Mouse (Mus musculus) left cerebral cortex, postnatal 14 days (tissue): Measurements from ENCODE around the gene Vmn1r205. TPM values are rescaled to one million over a fixed set of nuclear protein-coding genes. Genes with fewer than 3 reads are reported as not detected.
"Not testable (repeated sequence)": the region's sequence is repeated elsewhere in the genome, so short reads cannot be mapped to it uniquely, and the experiment has no call there.

Experiments used
- DNase-seq, 2 experiments: peaks; one replicate each; pipeline ENCODE4 v3.0.0; 2021 to 2022; ENCODE audit warnings: low spot score in 2 of 2, mixed read lengths in 1 of 2
- intact Hi-C: fragments of 180-260 bp; cut with DNase I; formaldehyde crosslinking; loops from one replicate; pipeline ENCODE4 v1.15.1; 2025
- long read RNA-seq, 2 experiments: library from polyadenylated mRNA; stranded (forward); transcript quantifications; one replicate each; pipeline ENCODE4 v2.0.0; 2021
- total RNA-seq, 2 experiments: library from RNA; stranded (reverse); gene quantifications; 2 replicates each; pipeline ENCODE4 v1.2.3; 2021

The Vmn1r205 gene
- not detected for total RNA-seq
- long read RNA-seq, experiment 1, result 0 reads
- long read RNA-seq, experiment 2, result 0 reads

GRCm38 (mm10) chr13:22592900-22593299 lies at the start of gene Vmn1r205:
Vmn1r205 (minus strand) TSS chr13:22593000.
- intact Hi-C loops, result no loop called here
- DNase-seq, result no peak

- DNase-seq, intact Hi-C loops: not testable (repeated sequence)
These were observed 31.4 kb upstream of the Vmn1r205 start, which contains the start of gene Vmn1r206 for GRCm38 (mm10) chr13:22624151-22624550. Vmn1r206 (minus strand) TSS chr13:22624251.

GRCm38 (mm10) chr13:22583336-22583735 lies 9.5 kb downstream of the Vmn1r205 start:
- intact Hi-C loops, DNase-seq: not testable (repeated sequence)

- intact Hi-C loops, DNase-seq: not testable (repeated sequence)
These were observed 17.9 kb downstream of the Vmn1r205 start for GRCm38 (mm10) chr13:22574911-22575310.

- intact Hi-C loops, DNase-seq: not testable (repeated sequence)
These were observed 39.9 kb downstream of the Vmn1r205 start, which contains the start of gene Vmn1r204 for GRCm38 (mm10) chr13:22552898-22553297. Vmn1r204 (plus strand) TSS chr13:22553198.

Other genes with a start within 250 kb of the Vmn1r205 start
- not detected for gene Vmn1r198, start 242.6 kb downstream of the Vmn1r205 start, total RNA-seq
- gene Vmn1r199, start 213.2 kb downstream of the Vmn1r205 start, total RNA-seq, result not detected
- not detected for gene Vmn1r200, start 202.6 kb downstream of the Vmn1r205 start, total RNA-seq
- gene Vmn1r201, start 121.1 kb downstream of the Vmn1r205 start, total RNA-seq, result not detected
- gene Vmn1r202, start 87.6 kb downstream of the Vmn1r205 start, total RNA-seq, result under 1 TPM in 1 of 2 experiments, not detected in 1; 0.06 TPM
- not detected for gene Vmn1r203, start 74.9 kb downstream of the Vmn1r205 start, total RNA-seq
- gene Vmn1r204, start 39.8 kb downstream of the Vmn1r205 start, total RNA-seq, result not detected
- gene Vmn1r206, start 31.3 kb upstream of the Vmn1r205 start, total RNA-seq, result not detected
- under 1 TPM; 0.11 to 0.15 TPM for gene Vmn1r207-ps, start 136.6 kb upstream of the Vmn1r205 start, total RNA-seq
- not detected for gene Vmn1r208, start 184.4 kb upstream of the Vmn1r205 start, total RNA-seq
- under 1 TPM in 1 of 2 experiments, not detected in 1; 0.04 TPM for gene Vmn1r209, start 216.7 kb upstream of the Vmn1r205 start, total RNA-seq
- not detected for gene Vmn1r210, start 238.3 kb upstream of the Vmn1r205 start, total RNA-seq